Mouse (Mus musculus) spleen, adult 2 months (tissue): ENCODE data around the gene Txnrd3. TPM values are rescaled to one million over a fixed set of nuclear protein-coding genes. Genes with fewer than 3 reads are reported as not detected.

Source experiments
- DNase-seq, 2 experiments: peaks; one replicate each; pipeline versions ENCODE4 v3.0.0 to v3.0.0-alpha.2; 2012 to 2021; ENCODE audit warnings: low spot score in 2 of 2, low read depth in 1 of 2
- H3K27ac ChIP-seq: fragments of 200-500 bp; 2 replicates; pipeline ENCODE4 v1.5.1; 2012; ENCODE audit warnings: low read length, inconsistent platforms; ENCODE audit not compliant: insufficient read depth
- H3K27me3 ChIP-seq: fragments of 200-500 bp; 2 replicates; pipeline ENCODE4 v1.6.1; 2012; ENCODE audit warnings: mild to moderate bottlenecking, moderate library complexity, low read length, inconsistent platforms; ENCODE audit not compliant: control insufficient read depth, insufficient read depth
- H3K36me3 ChIP-seq: fragments of 200-500 bp; 2 replicates; pipeline ENCODE4 v1.6.1; 2012; ENCODE audit warnings: mild to moderate bottlenecking, low read length, inconsistent platforms; ENCODE audit not compliant: control insufficient read depth, insufficient read depth
- H3K4me1 ChIP-seq: fragments of 200-500 bp; 2 replicates; pipeline ENCODE4 v1.6.1; 2011; ENCODE audit warnings: inconsistent platforms; ENCODE audit not compliant: control insufficient read depth, insufficient read depth, insufficient read length
- H3K4me3 ChIP-seq: fragments of 200-500 bp; 2 replicates; pipeline ENCODE4 v1.5.1; 2011; ENCODE audit warnings: mild to moderate bottlenecking, inconsistent platforms; ENCODE audit not compliant: insufficient read depth, insufficient read length; ENCODE audit errors: extremely low read depth
- CTCF ChIP-seq: fragments of 200-500 bp; IDR thresholded peaks from 2 replicates; pipeline ENCODE4 v1.5.1; 2011; ENCODE audit warnings: mild to moderate bottlenecking, inconsistent platforms; ENCODE audit not compliant: insufficient read depth, insufficient read length, insufficient replicate concordance; ENCODE audit errors: extremely low read depth
- POLR2A ChIP-seq: fragments of 200-500 bp; IDR thresholded peaks from 2 replicates; pipeline ENCODE4 v1.6.1; 2011; ENCODE audit warnings: low read depth, low read length, inconsistent platforms
- WGBS: fragments of 180-500 bp; shearing (Covaris S2); methylation state at CpG from one replicate; pipeline ENCODE4 v1.1.7; 2018; 5-methylcytosine and 5-hydroxymethylcytosine counted together
- polyA plus RNA-seq: library from polyadenylated mRNA; depleted of rRNA; stranded (reverse); fragments of >200 nt; gene quantifications from 2 replicates; pipeline ENCODE4 v1.2.3, GENCODE M21; 2012

The Txnrd3 gene
- polyA plus RNA-seq, 1 experiment = 2.9 TPM

GRCm38 (mm10) chr6:89673135-89673780 lies 29.5 kb downstream of the Txnrd3 start:
- H3K4me3 ChIP-seq = no peak overlapping the region
- TF ChIP-seq POLR2A (no peak), CTCF (no peak)
- no peaks in the 10 kb centered on the region for H3K27me3 ChIP-seq
- DNase-seq = no peak
- WGBS = 90% methylated on average over 11 of the region's 11 CpGs
- H3K36me3 ChIP-seq = no peaks in the 10 kb centered on the region
- H3K27ac ChIP-seq = no peak overlapping the region
- no peaks in the 10 kb centered on the region for H3K4me1 ChIP-seq

GRCm38 (mm10) chr6:89678522-89678921 lies 34.7 kb downstream of the Txnrd3 start:
- no peak for TF ChIP-seq CTCF
- TF ChIP-seq POLR2A = no peak
- WGBS = 82% methylated on average over 4 of the region's 4 CpGs
- Histone ChIP-seq H3K36me3 (no peaks in the 10 kb centered on the region), H3K27me3 (no peaks in the 10 kb centered on the region), H3K27ac (no peak overlapping the region), H3K4me3 (no peak overlapping the region), H3K4me1 (no peaks in the 10 kb centered on the region)
- DNase-seq = no peak

GRCm38 (mm10) chr6:89679291-89679835 lies 35.6 kb downstream of the Txnrd3 start:
- peak; percentile 8 to 51 for DNase-seq
- Histone ChIP-seq H3K36me3 (no peaks in the 10 kb centered on the region), H3K4me3 (no peak overlapping the region), H3K4me1 (no peaks in the 10 kb centered on the region), H3K27me3 (no peaks in the 10 kb centered on the region), H3K27ac (no peak overlapping the region)
- 22% methylated on average over 10 of the region's 10 CpGs for WGBS
- TF ChIP-seq CTCF (peak; percentile 90; the same call in 1 of the 2 replicates), POLR2A (no peak)

- peak; percentile 86 for TF ChIP-seq CTCF
- TF ChIP-seq POLR2A = no peak
- Histone ChIP-seq H3K36me3 (no peaks in the 10 kb centered on the region), H3K4me3 (no peak overlapping the region), H3K4me1 (no peaks in the 10 kb centered on the region), H3K27ac (no peak overlapping the region), H3K27me3 (no peaks in the 10 kb centered on the region)
- peak; percentile 26 to 58 for DNase-seq
- 13% methylated on average over 8 of the region's 8 CpGs for WGBS
These were observed 36.4 kb downstream of the Txnrd3 start for GRCm38 (mm10) chr6:89680155-89680554.

DNA sequence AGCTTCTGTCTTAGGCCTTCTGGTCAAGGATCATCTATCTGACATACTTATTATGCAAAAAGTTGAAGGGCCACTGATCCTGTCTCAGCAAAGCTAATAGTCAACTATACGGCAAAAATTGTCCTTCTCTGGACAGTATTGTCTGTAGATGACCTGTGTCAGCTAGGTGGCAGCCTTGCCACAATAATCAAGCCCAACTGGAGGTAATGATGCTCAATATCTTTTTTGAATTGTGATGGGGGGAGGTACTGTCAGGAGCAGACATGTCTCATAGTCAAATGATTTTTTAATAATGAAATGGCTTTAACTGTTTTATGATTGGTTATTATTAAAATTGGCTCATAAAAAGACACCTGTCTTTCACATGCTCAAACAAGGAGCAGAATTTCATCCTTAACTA lies 40.4 kb downstream of the Txnrd3 start:
- H3K27me3 ChIP-seq = no peaks in the 10 kb centered on the region
- DNase-seq = no peak
- no peak for TF ChIP-seq POLR2A
- TF ChIP-seq CTCF = no peak
- H3K27ac ChIP-seq = no peak overlapping the region
- 67% methylated on average over 1 of the region's 1 CpGs for WGBS
- no peak overlapping the region for H3K4me3 ChIP-seq
- no peaks in the 10 kb centered on the region for H3K4me1 ChIP-seq
- H3K36me3 ChIP-seq = no peaks in the 10 kb centered on the region

DNA sequence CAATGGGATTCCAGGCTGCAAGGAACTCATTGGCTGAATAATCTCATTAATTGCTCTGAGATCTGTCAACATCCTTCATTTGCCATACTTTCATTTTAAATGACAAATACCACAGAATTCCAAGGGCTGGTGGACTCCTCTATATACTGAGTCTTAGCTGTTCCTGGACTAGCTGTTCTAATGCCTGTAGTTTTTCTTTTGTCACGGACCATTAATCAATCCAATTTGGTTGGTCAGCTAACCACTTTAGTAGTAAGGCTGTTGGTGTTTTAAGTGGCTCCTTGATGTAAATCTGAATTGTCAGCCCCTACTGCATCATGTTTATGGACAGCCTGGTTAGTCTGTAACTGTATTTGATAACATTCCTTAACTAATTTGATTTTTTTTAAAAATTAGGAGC lies 43.3 kb downstream of the Txnrd3 start:
- no peaks in the 10 kb centered on the region for H3K36me3 ChIP-seq
- no peak for DNase-seq
- 78% methylated on average over 1 of the region's 1 CpGs for WGBS
- TF ChIP-seq CTCF = no peak
- no peak for TF ChIP-seq POLR2A
- no peak overlapping the region for H3K4me3 ChIP-seq
- no peaks in the 10 kb centered on the region for H3K27me3 ChIP-seq
- H3K27ac ChIP-seq = no peak overlapping the region
- no peaks in the 10 kb centered on the region for H3K4me1 ChIP-seq

- Histone ChIP-seq H3K27me3 (no peaks in the 10 kb centered on the region), H3K4me3 (no peak overlapping the region), H3K4me1 (no peaks in the 10 kb centered on the region), H3K36me3 (no peaks in the 10 kb centered on the region), H3K27ac (no peak overlapping the region)
- DNase-seq = no peak
- 76% methylated on average over 2 of the region's 2 CpGs for WGBS
- TF ChIP-seq CTCF = no peak
- no peak for TF ChIP-seq POLR2A
These were observed 62.8 kb downstream of the Txnrd3 start for GRCm38 (mm10) chr6:89706624-89707023.
